Mouse (Mus musculus) myocyte (in vitro differentiated cells): ENCODE data around the gene Sdk2. TPM values are rescaled to one million over a fixed set of nuclear protein-coding genes. Genes with fewer than 3 reads are reported as not detected.

Experiments
- H3K27me3 ChIP-seq: one replicate; pipeline ENCODE4 v1.6.1; 2011; ENCODE audit not compliant: control insufficient read depth, insufficient read depth, insufficient read length
- H3K36me3 ChIP-seq: one replicate; pipeline ENCODE4 v1.6.1; 2011; ENCODE audit not compliant: control insufficient read depth, insufficient read depth
- H3K4me2 ChIP-seq: one replicate; pipeline ENCODE4 v1.6.1; 2011; ENCODE audit warnings: low read depth, control low read depth
- H3K4me3 ChIP-seq: one replicate; pipeline ENCODE4 v1.5.1; 2011; ENCODE audit warnings: mild to moderate bottlenecking, control low read depth, moderate library complexity
- H3K79me2 ChIP-seq: one replicate; pipeline ENCODE4 v1.6.1; 2011; ENCODE audit not compliant: control insufficient read depth, insufficient read depth
- H3ac ChIP-seq: one replicate; pipeline ENCODE4 v1.6.1; 2011; ENCODE audit not compliant: control insufficient read depth, insufficient read length
- CEBPB ChIP-seq: IDR thresholded peaks from 2 replicates; pipeline ENCODE4 v1.6.1; 2011; ENCODE audit warnings: mild to moderate bottlenecking, moderate library complexity; ENCODE audit not compliant: poor library complexity, insufficient read depth, severe bottlenecking
- E2F4 ChIP-seq: IDR thresholded peaks from one replicate; pipeline ENCODE4 v1.6.1; 2011; ENCODE audit warnings: mild to moderate bottlenecking, control low read depth, moderate library complexity; ENCODE audit not compliant: insufficient read depth
- MAX ChIP-seq: IDR thresholded peaks from one replicate; pipeline ENCODE4 v1.6.1; 2011; ENCODE audit warnings: low read depth, mild to moderate bottlenecking, control low read depth
- MYOD1 ChIP-seq, 3 experiments: IDR thresholded peaks; one replicate each; pipeline ENCODE4 v1.6.1; 2011; ENCODE audit warnings: control low read depth in 2 of 3, low read depth in 2 of 3, mild to moderate bottlenecking in 2 of 3, moderate library complexity in 1 of 3; ENCODE audit not compliant: insufficient read length in 2 of 3, control insufficient read depth in 1 of 3
- MYOG ChIP-seq, 3 experiments: IDR thresholded peaks; one replicate each; pipeline ENCODE4 v1.6.1; 2011; ENCODE audit warnings: control low read depth in 2 of 3, low read depth in 2 of 3, mild to moderate bottlenecking in 2 of 3; ENCODE audit not compliant: insufficient read length in 2 of 3, control insufficient read depth in 1 of 3, insufficient read depth in 1 of 3
- POLR2A ChIP-seq: IDR thresholded peaks from one replicate; pipeline ENCODE4 v1.6.1; 2011; ENCODE audit warnings: low read depth, mild to moderate bottlenecking, control low read depth, moderate library complexity; ENCODE audit not compliant: insufficient read length
- POLR2AphosphoS2 ChIP-seq: IDR thresholded peaks from one replicate; pipeline ENCODE4 v1.6.1; 2011; ENCODE audit warnings: low read depth, control low read depth; ENCODE audit not compliant: insufficient read length
- REST ChIP-seq: IDR thresholded peaks from one replicate; pipeline ENCODE4 v1.6.1; 2011; ENCODE audit warnings: mild to moderate bottlenecking, control low read depth, moderate library complexity; ENCODE audit not compliant: insufficient read depth, insufficient read length
- SRF ChIP-seq: IDR thresholded peaks from one replicate; pipeline ENCODE4 v1.6.1; 2011; ENCODE audit warnings: low read depth; ENCODE audit not compliant: control insufficient read depth, insufficient read length
- TCF12 ChIP-seq: IDR thresholded peaks from one replicate; pipeline ENCODE4 v1.6.1; 2011; ENCODE audit warnings: mild to moderate bottlenecking, control low read depth; ENCODE audit not compliant: poor library complexity, insufficient read depth, severe bottlenecking
- TCF3 ChIP-seq: IDR thresholded peaks from one replicate; pipeline ENCODE4 v1.6.1; 2011; ENCODE audit warnings: low read depth, control low read depth; ENCODE audit not compliant: insufficient read length
- USF1 ChIP-seq: IDR thresholded peaks from one replicate; pipeline ENCODE4 v1.6.1; 2011; ENCODE audit warnings: low read depth, mild to moderate bottlenecking, control low read depth, moderate library complexity
- polyA plus RNA-seq: library from polyadenylated mRNA; unstranded; fragments of >200 nt; fragmentation: generic; extraction: Trizol; gene quantifications from one replicate; pipeline ENCODE4 v1.2.1, GENCODE M21; 2012; ENCODE audit warnings: missing spikeins

Sdk2 gene
- polyA plus RNA-seq, 1 experiment, result 0.06 TPM

- TF ChIP-seq TCF3, result no peak
- no peak for TF ChIP-seq POLR2AphosphoS2
- no peak for TF ChIP-seq E2F4
- no peak for TF ChIP-seq USF1
- no peak for TF ChIP-seq MYOG (IDR thresholded peaks at IDR 0.05; ENCODE audit: control insufficient read depth in 1 of 3, insufficient read depth in 1 of 3, insufficient read length in 2 of 3, low read depth in 2 of 3)
- no peak for TF ChIP-seq POLR2A
- no peak for TF ChIP-seq CEBPB
- no peak for TF ChIP-seq MAX
- TF ChIP-seq TCF12, result no peak
- no peak for TF ChIP-seq REST
- TF ChIP-seq SRF, result no peak
- no peak for TF ChIP-seq MYOD1 (IDR thresholded peaks at IDR 0.05; ENCODE audit: control insufficient read depth in 1 of 3, insufficient read length in 2 of 3, low read depth in 2 of 3)
- Histone ChIP-seq H3K27me3 (no peaks in the 10 kb centered on the region), H3ac (no peak overlapping the region), H3K4me2 (no peak overlapping the region), H3K36me3 (no peaks in the 10 kb centered on the region), H3K4me3 (no peak overlapping the region), H3K79me2 (no peaks in the 10 kb centered on the region)
Observed at GRCm38 (mm10) chr11:114093175-114093574, 26.3 kb upstream of the Sdk2 start.

- no peaks in the 10 kb centered on the region for H3K36me3 ChIP-seq
- H3K79me2 ChIP-seq, result no peaks in the 10 kb centered on the region
- TF ChIP-seq E2F4 (no peak), MYOD1 (IDR thresholded peaks at IDR 0.05; ENCODE audit: control insufficient read depth in 1 of 3, insufficient read length in 2 of 3, low read depth in 2 of 3) (no peak), TCF12 (no peak), REST (no peak), POLR2AphosphoS2 (no peak), SRF (no peak), CEBPB (no peak), MAX (no peak), POLR2A (no peak), USF1 (no peak), MYOG (IDR thresholded peaks at IDR 0.05; ENCODE audit: control insufficient read depth in 1 of 3, insufficient read depth in 1 of 3, insufficient read length in 2 of 3, low read depth in 2 of 3) (no peak), TCF3 (no peak)
- no peak overlapping the region for H3K4me2 ChIP-seq
- H3ac ChIP-seq, result no peak overlapping the region
- no peaks in the 10 kb centered on the region for H3K27me3 ChIP-seq
- H3K4me3 ChIP-seq, result no peak overlapping the region
Observed at GRCm38 (mm10) chr11:114080606-114081005, 13.8 kb upstream of the Sdk2 start.

GRCm38 (mm10) chr11:114072644-114073043 lies 5.8 kb upstream of the Sdk2 start:
- Histone ChIP-seq H3K27me3 (no peaks in the 10 kb centered on the region), H3K4me3 (no peak overlapping the region), H3K4me2 (peak overlapping the region; percentile 18), H3K36me3 (no peaks in the 10 kb centered on the region), H3ac (no peak overlapping the region), H3K79me2 (no peaks in the 10 kb centered on the region)
- TF ChIP-seq REST (no peak), TCF3 (no peak)

- TF ChIP-seq E2F4, result no peak
- TF ChIP-seq SRF, result no peak
- TF ChIP-seq TCF12, result no peak
- no peak for TF ChIP-seq POLR2A
- TF ChIP-seq POLR2AphosphoS2, result no peak
- TF ChIP-seq MYOD1 (IDR thresholded peaks at IDR 0.05; ENCODE audit: control insufficient read depth in 1 of 3, insufficient read length in 2 of 3, low read depth in 2 of 3), result no peak
- TF ChIP-seq TCF3, result no peak
- no peak for TF ChIP-seq CEBPB
- no peak for TF ChIP-seq REST
- no peak for TF ChIP-seq USF1
- no peak for TF ChIP-seq MAX
- no peak for TF ChIP-seq MYOG (IDR thresholded peaks at IDR 0.05; ENCODE audit: control insufficient read depth in 1 of 3, insufficient read depth in 1 of 3, insufficient read length in 2 of 3, low read depth in 2 of 3)
- no peaks in the 10 kb centered on the region for H3K27me3 ChIP-seq
- H3ac ChIP-seq, result no peak overlapping the region
- no peak overlapping the region for H3K4me3 ChIP-seq
- H3K36me3 ChIP-seq, result no peaks in the 10 kb centered on the region
- no peaks in the 10 kb centered on the region for H3K79me2 ChIP-seq
- no peak overlapping the region for H3K4me2 ChIP-seq
Observed at GRCm38 (mm10) chr11:114071998-114072397, 5.2 kb upstream of the Sdk2 start.

- H3K4me2 ChIP-seq, result no peak overlapping the region
- no peaks in the 10 kb centered on the region for H3K79me2 ChIP-seq
- no peaks in the 10 kb centered on the region for H3K36me3 ChIP-seq
- H3ac ChIP-seq, result no peak overlapping the region
- H3K27me3 ChIP-seq, result no peaks in the 10 kb centered on the region
- TF ChIP-seq POLR2A, result no peak
- no peak overlapping the region for H3K4me3 ChIP-seq
Observed at GRCm38 (mm10) chr11:114070881-114071280, 4.0 kb upstream of the Sdk2 start.
